Mouse (Mus musculus): ENCODE data around the gene Map4. TPM values are rescaled to one million over a fixed set of nuclear protein-coding genes. Genes with fewer than 3 reads are reported as not detected.

Map4 gene
- total RNA-seq, 2 experiments from 2014 or later: 376 to 378 TPM

GRCm38 (mm10) chr9:109909926-109910325, 21.3 kb upstream of the Map4 start:
- intact Hi-C loops (cut with DNase I): no loop called here

GRCm38 (mm10) chr9:109911779-109912178, 19.5 kb upstream of the Map4 start:
- intact Hi-C loops (cut with DNase I): no loop called here
- no peak for DNase-seq (ENCODE audit: low spot score in 2 of 2)

More at GRCm38 (mm10) chr9:109909926-109910325, 21.3 kb upstream of the Map4 start:
- DNase-seq (ENCODE audit: low spot score in 2 of 2): no peak

- DNase-seq (ENCODE audit: low spot score in 2 of 2): no peak
- intact Hi-C loops (cut with DNase I): no loop called here
Observed at GRCm38 (mm10) chr9:109914269-109914926, 16.9 kb upstream of the Map4 start.

GRCm38 (mm10) chr9:109917931-109918330, 13.3 kb upstream of the Map4 start:
- no peak for DNase-seq (ENCODE audit: low spot score in 2 of 2)
- intact Hi-C loops (cut with DNase I): no loop called here

- intact Hi-C loops (cut with DNase I): no loop called here
Observed at GRCm38 (mm10) chr9:109929131-109929530, 2.1 kb upstream of the Map4 start.

GRCm38 (mm10) chr9:109930063-109930462, 1.2 kb upstream of the Map4 start:
- DNase-seq (ENCODE audit: low spot score in 2 of 2): no peak
- intact Hi-C loops (cut with DNase I): loop anchor here (5.0 kb wide), 3 partner anchors 38 to 122 kb away; no protein-coding TSS in a partner anchor

More at GRCm38 (mm10) chr9:109929131-109929530, 2.1 kb upstream of the Map4 start:
- no peak for DNase-seq (ENCODE audit: low spot score in 2 of 2)

- intact Hi-C loops (cut with DNase I): loop anchor here (5.0 kb wide), 3 partner anchors 38 to 122 kb away; no protein-coding TSS in a partner anchor
- no peak for DNase-seq (ENCODE audit: low spot score in 2 of 2)
Observed at GRCm38 (mm10) chr9:109930752-109931151, 508 bp upstream of the Map4 start.

GRCm38 (mm10) chr9:109932361-109932755, 1.1 kb downstream of the Map4 start:
- DNase-seq (ENCODE audit: low spot score in 2 of 2): peak in 1 of 2 experiments; percentile 22
- intact Hi-C loops (cut with DNase I): loop anchor here (5.0 kb wide), 3 partner anchors 40 to 120 kb away; no protein-coding TSS in a partner anchor

GRCm38 (mm10) chr9:109932756-109933375, 1.6 kb downstream of the Map4 start:
- DNase-seq (ENCODE audit: low spot score in 2 of 2): peak; percentile 45 to 51
- intact Hi-C loops (cut with DNase I): loop anchor here (5.0 kb wide), 3 partner anchors 41 to 119 kb away; no protein-coding TSS in a partner anchor

- intact Hi-C loops (cut with DNase I): no loop called here
- DNase-seq (ENCODE audit: low spot score in 2 of 2): no peak
Observed at GRCm38 (mm10) chr9:109939401-109939800, 8.1 kb downstream of the Map4 start.

- intact Hi-C loops (cut with DNase I): no loop called here
- no peak for DNase-seq (ENCODE audit: low spot score in 2 of 2)
Observed at GRCm38 (mm10) chr9:109942796-109943195, 11.5 kb downstream of the Map4 start.

GRCm38 (mm10) chr9:109944712-109945111, 13.5 kb downstream of the Map4 start:
- no peak for DNase-seq (ENCODE audit: low spot score in 2 of 2)

GRCm38 (mm10) chr9:109948546-109948945, 17.3 kb downstream of the Map4 start:
- no peak for DNase-seq (ENCODE audit: low spot score in 2 of 2)
- intact Hi-C loops (cut with DNase I): no loop called here

More at GRCm38 (mm10) chr9:109944712-109945111, 13.5 kb downstream of the Map4 start:
- intact Hi-C loops (cut with DNase I): no loop called here

GRCm38 (mm10) chr9:109949801-109950200, 18.5 kb downstream of the Map4 start:
- DNase-seq (ENCODE audit: low spot score in 2 of 2): no peak
- intact Hi-C loops (cut with DNase I): no loop called here

- intact Hi-C loops (cut with DNase I): no loop called here
- no peak for DNase-seq (ENCODE audit: low spot score in 2 of 2)
Observed at GRCm38 (mm10) chr9:109953538-109953937, 22.3 kb downstream of the Map4 start.

- no peak for DNase-seq (ENCODE audit: low spot score in 2 of 2)
- intact Hi-C loops (cut with DNase I): no loop called here
Observed at GRCm38 (mm10) chr9:109954631-109955030, 23.4 kb downstream of the Map4 start.

GRCm38 (mm10) chr9:109959456-109960150, 28.3 kb downstream of the Map4 start:
- DNase-seq (ENCODE audit: low spot score in 2 of 2): no peak
- intact Hi-C loops (cut with DNase I): no loop called here

GRCm38 (mm10) chr9:109960593-109960992, 29.3 kb downstream of the Map4 start:
- intact Hi-C loops (cut with DNase I): no loop called here
- DNase-seq (ENCODE audit: low spot score in 2 of 2): no peak

GRCm38 (mm10) chr9:109964761-109965160, 33.5 kb downstream of the Map4 start:
- intact Hi-C loops (cut with DNase I): no loop called here
- DNase-seq (ENCODE audit: low spot score in 2 of 2): no peak
